Mouse (Mus musculus): ENCODE measurements around the gene Tnfsf12. TPM values are rescaled to one million over a fixed set of nuclear protein-coding genes. Genes with fewer than 3 reads are reported as not detected.
A peak's percentile ranks its signal among the peaks of the same experiment; 100 is the strongest.

Gene Tnfsf12
- polyA plus RNA-seq, 1 experiment, result 16.3 TPM

- Histone ChIP-seq H3K27me3 (ENCODE audit: control insufficient read depth, insufficient read depth, low read length) (no peaks in the 10 kb centered on the region), H3K4me1 (replicated peaks; ENCODE audit: control insufficient read depth, insufficient read depth, low read length) (peaks cover 9% of the 10 kb centered on the region), H3K4me3 (ENCODE audit: control insufficient read depth, insufficient read depth, low read length) (no peak overlapping the region), H3K36me3 (ENCODE audit: control insufficient read depth, insufficient read depth, low read length) (peaks cover 19% of the 10 kb centered on the region), H3K27ac (ENCODE audit: control insufficient read depth, insufficient read depth, low read length) (no peak overlapping the region)
- WGBS, result 100% methylated on average over 2 of the region's 2 CpGs
- no peak for TF ChIP-seq CTCF (IDR thresholded peaks at IDR 0.05; ENCODE audit: borderline replicate concordance, control insufficient read depth, extremely low read depth, insufficient read depth, low read length, poor library complexity)
- no peak for TF ChIP-seq POLR2A (IDR thresholded peaks at IDR 0.05; ENCODE audit: control insufficient read depth, extremely low read depth, insufficient read depth, low read length, poor library complexity)
- no peak for DNase-seq
Observed at GRCm38 (mm10) chr11:69679144-69679543, 16.5 kb downstream of the Tnfsf12 start.

GRCm38 (mm10) chr11:69672211-69672706 lies 23.4 kb downstream of the Tnfsf12 start, which contains the start of gene Eif4a1:
Gene Eif4a1 (minus strand): TSS chr11:69672423.
- peak; percentile 100 for DNase-seq
- TF ChIP-seq CTCF (IDR thresholded peaks at IDR 0.05; ENCODE audit: borderline replicate concordance, control insufficient read depth, extremely low read depth, insufficient read depth, low read length, poor library complexity) (peak; percentile 54), POLR2A (IDR thresholded peaks at IDR 0.05; ENCODE audit: control insufficient read depth, extremely low read depth, insufficient read depth, low read length, poor library complexity) (peak; percentile 85)
- Histone ChIP-seq H3K4me1 (replicated peaks; ENCODE audit: control insufficient read depth, insufficient read depth, low read length) (peaks cover 2% of the 10 kb centered on the region), H3K4me3 (ENCODE audit: control insufficient read depth, insufficient read depth, low read length) (peak within 1 kb of the TSS; percentile 96), H3K27ac (ENCODE audit: control insufficient read depth, insufficient read depth, low read length) (peak within 1 kb of the TSS; percentile 87), H3K36me3 (ENCODE audit: control insufficient read depth, insufficient read depth, low read length) (peaks cover 47% of the 10 kb centered on the region), H3K27me3 (ENCODE audit: control insufficient read depth, insufficient read depth, low read length) (no peaks in the 10 kb centered on the region)
- WGBS, result under 1% methylated on average over 36 of the region's 36 CpGs

- 0% methylated on average over 43 of the region's 43 CpGs for WGBS
- TF ChIP-seq CTCF (IDR thresholded peaks at IDR 0.05; ENCODE audit: borderline replicate concordance, control insufficient read depth, extremely low read depth, insufficient read depth, low read length, poor library complexity) (no peak), POLR2A (IDR thresholded peaks at IDR 0.05; ENCODE audit: control insufficient read depth, extremely low read depth, insufficient read depth, low read length, poor library complexity) (no peak)
- H3K4me3 ChIP-seq (ENCODE audit: control insufficient read depth, insufficient read depth, low read length), result peak overlapping the region; percentile 96
- no peak for DNase-seq
- peak overlapping the region; percentile 87 for H3K27ac ChIP-seq (ENCODE audit: control insufficient read depth, insufficient read depth, low read length)
- peaks cover 49% of the 10 kb centered on the region for H3K36me3 ChIP-seq (ENCODE audit: control insufficient read depth, insufficient read depth, low read length)
- H3K4me1 ChIP-seq (replicated peaks; ENCODE audit: control insufficient read depth, insufficient read depth, low read length), result peaks cover 2% of the 10 kb centered on the region
- no peaks in the 10 kb centered on the region for H3K27me3 ChIP-seq (ENCODE audit: control insufficient read depth, insufficient read depth, low read length)
Observed at GRCm38 (mm10) chr11:69671726-69672124, 23.9 kb downstream of the Tnfsf12 start.

GRCm38 (mm10) chr11:69670786-69671725 lies 24.6 kb downstream of the Tnfsf12 start:
- Histone ChIP-seq H3K27ac (ENCODE audit: control insufficient read depth, insufficient read depth, low read length) (peak overlapping the region; percentile 87), H3K36me3 (ENCODE audit: control insufficient read depth, insufficient read depth, low read length) (peaks cover 56% of the 10 kb centered on the region), H3K27me3 (ENCODE audit: control insufficient read depth, insufficient read depth, low read length) (no peaks in the 10 kb centered on the region), H3K4me3 (ENCODE audit: control insufficient read depth, insufficient read depth, low read length) (peak overlapping the region; percentile 96), H3K4me1 (replicated peaks; ENCODE audit: control insufficient read depth, insufficient read depth, low read length) (no peaks in the 10 kb centered on the region; the same call in 1 of the 2 replicates)
- TF ChIP-seq CTCF (IDR thresholded peaks at IDR 0.05; ENCODE audit: borderline replicate concordance, control insufficient read depth, extremely low read depth, insufficient read depth, low read length, poor library complexity), result no peak
- peak; percentile 67 for TF ChIP-seq POLR2A (IDR thresholded peaks at IDR 0.05; ENCODE audit: control insufficient read depth, extremely low read depth, insufficient read depth, low read length, poor library complexity)
- under 1% methylated on average over 61 of the region's 61 CpGs for WGBS
- DNase-seq, result peak; percentile 95

GRCm38 (mm10) chr11:69666665-69667005 lies 29.0 kb downstream of the Tnfsf12 start:
- Histone ChIP-seq H3K4me1 (replicated peaks; ENCODE audit: control insufficient read depth, insufficient read depth, low read length) (peaks cover 12% of the 10 kb centered on the region), H3K27me3 (ENCODE audit: control insufficient read depth, insufficient read depth, low read length) (no peaks in the 10 kb centered on the region), H3K36me3 (ENCODE audit: control insufficient read depth, insufficient read depth, low read length) (peaks cover 42% of the 10 kb centered on the region), H3K4me3 (ENCODE audit: control insufficient read depth, insufficient read depth, low read length) (no peak overlapping the region), H3K27ac (ENCODE audit: control insufficient read depth, insufficient read depth, low read length) (no peak overlapping the region)
- WGBS, result 96% methylated on average over 3 of the region's 3 CpGs
- TF ChIP-seq CTCF (IDR thresholded peaks at IDR 0.05; ENCODE audit: borderline replicate concordance, control insufficient read depth, extremely low read depth, insufficient read depth, low read length, poor library complexity), result no peak
- TF ChIP-seq POLR2A (IDR thresholded peaks at IDR 0.05; ENCODE audit: control insufficient read depth, extremely low read depth, insufficient read depth, low read length, poor library complexity), result no peak
- DNase-seq, result no peak

GRCm38 (mm10) chr11:69665961-69666664 lies 29.5 kb downstream of the Tnfsf12 start, which contains the start of gene Cd68:
Gene Cd68 (minus strand): TSS chr11:69666153.
- TF ChIP-seq POLR2A (IDR thresholded peaks at IDR 0.05; ENCODE audit: control insufficient read depth, extremely low read depth, insufficient read depth, low read length, poor library complexity) (no peak), CTCF (IDR thresholded peaks at IDR 0.05; ENCODE audit: borderline replicate concordance, control insufficient read depth, extremely low read depth, insufficient read depth, low read length, poor library complexity) (no peak)
- H3K27me3 ChIP-seq (ENCODE audit: control insufficient read depth, insufficient read depth, low read length), result no peaks in the 10 kb centered on the region
- no peak for DNase-seq
- peaks cover 42% of the 10 kb centered on the region for H3K36me3 ChIP-seq (ENCODE audit: control insufficient read depth, insufficient read depth, low read length)
- 55% methylated on average over 7 of the region's 7 CpGs for WGBS
- no peak within 1 kb of the TSS for H3K27ac ChIP-seq (ENCODE audit: control insufficient read depth, insufficient read depth, low read length)
- H3K4me3 ChIP-seq (ENCODE audit: control insufficient read depth, insufficient read depth, low read length), result no peak within 1 kb of the TSS
- H3K4me1 ChIP-seq (replicated peaks; ENCODE audit: control insufficient read depth, insufficient read depth, low read length), result peaks cover 17% of the 10 kb centered on the region
